Mouse (Mus musculus): Measurements from ENCODE around the gene Rnf17.

DNA sequence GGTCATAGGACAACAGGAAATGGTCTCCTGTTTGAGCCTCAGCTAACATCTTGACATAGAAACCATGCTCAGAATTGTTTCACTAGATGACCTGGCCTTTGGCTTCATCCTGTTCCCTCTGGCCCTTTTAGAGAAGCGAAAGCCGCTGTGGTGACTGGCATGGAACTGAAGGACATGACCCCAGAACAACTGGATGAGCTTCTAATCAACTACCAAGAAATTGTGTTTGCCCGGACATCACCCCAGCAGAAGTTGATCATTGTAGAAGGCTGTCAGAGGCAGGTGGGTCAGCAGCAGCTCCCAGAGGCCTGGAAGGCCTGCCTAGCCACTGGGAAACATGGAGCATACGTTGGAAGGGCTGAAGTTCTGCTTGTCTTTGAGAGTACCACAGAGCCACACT is 20.0 kb upstream of the Rnf17 start:
- TF ChIP-seq POLR2A (IDR thresholded peaks at IDR 0.05; ENCODE audit: low read depth, low read length) (no peak), CTCF (conservative IDR thresholded peaks at IDR 0.05; ENCODE audit: insufficient read depth, insufficient read length, low read depth, low read length) (no peak)

Measured in kidney, adult 2 months (tissue).